In genomic region chr4:48124416-48124772, GRCm38 (mm10) we compare ENCODE assay signal across 8 mouse cellular contexts. TPM values are rescaled to one million over a fixed set of nuclear protein-coding genes. Genes with fewer than 3 reads are reported as not detected.
DNase-seq lines count a peak whose midpoint lies in the region; ATAC-seq and TF ChIP-seq lines count a peak whose summit lies in the region.

No protein-coding gene starts in this region.

- peak overlapping the region; percentile 86 for H3K4me2 ChIP-seq in kidney, embryonic 15.5 days
- H3K4me2 ChIP-seq in lung, embryonic 16.5 days (ENCODE audit: low read depth, low read length), result peak overlapping the region; percentile 71

- peak; percentile 94 for ATAC-seq in kidney, embryonic 15.5 days (replicated peaks; ENCODE audit: low FRiP score)
- peak; percentile 84 for ATAC-seq in lung, embryonic 16.5 days (ENCODE audit: low read depth)

- TF ChIP-seq CTCF in cortical plate, adult 2 months (IDR thresholded peaks at IDR 0.05; ENCODE audit: extremely low read depth, insufficient read depth, low read length), result no peak

- H3K4me3 ChIP-seq in kidney, embryonic 15.5 days (replicated peaks), result peak overlapping the region; percentile 85
- H3K4me3 ChIP-seq in cortical plate, adult 2 months (ENCODE audit: insufficient read depth, low read length), result peak overlapping the region; percentile 82
- peak overlapping the region; percentile 74 for H3K4me3 ChIP-seq in hindbrain, embryonic 10.5 days
- peak overlapping the region; percentile 89 for H3K4me3 ChIP-seq in lung, embryonic 16.5 days (ENCODE audit: low read length)

- H3K9ac ChIP-seq in kidney, embryonic 15.5 days, result peak overlapping the region; percentile 85
- H3K9ac ChIP-seq in lung, embryonic 16.5 days (ENCODE audit: low read length), result peak overlapping the region; percentile 97; the same call in 1 of the 2 replicates

- no peaks in the 10 kb centered on the region for H3K9me3 ChIP-seq in kidney, embryonic 15.5 days (replicated peaks)
- no peaks in the 10 kb centered on the region for H3K9me3 ChIP-seq in hindbrain, embryonic 10.5 days
- no peaks in the 10 kb centered on the region for H3K9me3 ChIP-seq in lung, embryonic 16.5 days (ENCODE audit: control insufficient read depth, low read length)

- peaks cover 3% of the 10 kb centered on the region; the same call in 1 of the 2 replicates for H3K4me1 ChIP-seq in kidney, embryonic 15.5 days
- H3K4me1 ChIP-seq in cortical plate, adult 2 months (ENCODE audit: control insufficient read depth, insufficient read depth, low read length), result no peaks in the 10 kb centered on the region
- peaks cover 11% of the 10 kb centered on the region; the same call in 1 of the 2 replicates for H3K4me1 ChIP-seq in hindbrain, embryonic 10.5 days (replicated peaks)
- H3K4me1 ChIP-seq in lung, embryonic 16.5 days (replicated peaks; ENCODE audit: control insufficient read depth, insufficient read depth, low read length), result peaks cover 4% of the 10 kb centered on the region; the same call in 1 of the 2 replicates

- no peak for DNase-seq in kidney, adult 8-10 months
- DNase-seq in hindbrain, embryonic 10.5 days (ENCODE audit: low spot score), result no peak
- DNase-seq in testis, postnatal 10 days (ENCODE audit: low spot score), result peak; percentile 48
- no peak for DNase-seq in cerebellum, postnatal 14 days
- no peak for DNase-seq in spleen, adult 18-20 months

- peaks cover 7% of the 10 kb centered on the region; the same call in 1 of the 2 replicates for H3K27me3 ChIP-seq in kidney, embryonic 15.5 days
- H3K27me3 ChIP-seq in hindbrain, embryonic 10.5 days (ENCODE audit: insufficient read depth, poor library complexity, severe bottlenecking), result peaks cover 3% of the 10 kb centered on the region; the same call in 1 of the 2 replicates
- H3K27me3 ChIP-seq in lung, embryonic 16.5 days (ENCODE audit: control insufficient read depth, insufficient read depth, low read depth, low read length), result no peaks in the 10 kb centered on the region; the same call in 1 of the 2 replicates

- no peak overlapping the region for H3K27ac ChIP-seq in kidney, embryonic 15.5 days
- no peak overlapping the region for H3K27ac ChIP-seq in cortical plate, adult 2 months (ENCODE audit: insufficient read depth, low read length)
- H3K27ac ChIP-seq in hindbrain, embryonic 10.5 days, result peak overlapping the region; percentile 93; the same call in 1 of the 2 replicates
- no peak overlapping the region for H3K27ac ChIP-seq in lung, embryonic 16.5 days (ENCODE audit: low read length)

- TF ChIP-seq POLR2A in cortical plate, adult 2 months (IDR thresholded peaks at IDR 0.05; ENCODE audit: extremely low read depth, insufficient read depth, low read length), result no peak

- WGBS in kidney, embryonic 15.5 days, result 4% methylated on average over 9 of the region's 9 CpGs
- WGBS in hindbrain, embryonic 10.5 days, result 4% methylated on average over 9 of the region's 9 CpGs
- 4% methylated on average over 9 of the region's 9 CpGs for WGBS in lung, embryonic 16.5 days

- H3K36me3 ChIP-seq in kidney, embryonic 15.5 days, result no peaks in the 10 kb centered on the region
- H3K36me3 ChIP-seq in hindbrain, embryonic 10.5 days, result no peaks in the 10 kb centered on the region
- H3K36me3 ChIP-seq in lung, embryonic 16.5 days (ENCODE audit: control insufficient read depth, insufficient read depth, low read length), result no peaks in the 10 kb centered on the region

RNA-seq across cellular contexts. Expression of gene Stx17, which starts 0.3 kb away (rescaled TPM):
- 23.6 and 23.8 TPM in 2 replicates for polyA plus RNA-seq in kidney, embryonic 15.5 days (2015; fragmentation: Nextera tagmentation; extraction: Ambion mirVana)
- 12.9 and 13.6 TPM in 2 replicates for polyA plus RNA-seq in cortical plate, adult 2 months (2012; rRNA removed)
- 19.2 and 22.8 TPM in 2 replicates for polyA plus RNA-seq in hindbrain, embryonic 10.5 days (2016; fragmentation: Nextera tagmentation; extraction: Ambion mirVana)
- polyA plus RNA-seq in lung, embryonic 16.5 days (2015; fragmentation: Nextera tagmentation; extraction: Ambion mirVana), result 29.2 and 33.5 TPM in 2 replicates
